In the genomic region with DNA sequence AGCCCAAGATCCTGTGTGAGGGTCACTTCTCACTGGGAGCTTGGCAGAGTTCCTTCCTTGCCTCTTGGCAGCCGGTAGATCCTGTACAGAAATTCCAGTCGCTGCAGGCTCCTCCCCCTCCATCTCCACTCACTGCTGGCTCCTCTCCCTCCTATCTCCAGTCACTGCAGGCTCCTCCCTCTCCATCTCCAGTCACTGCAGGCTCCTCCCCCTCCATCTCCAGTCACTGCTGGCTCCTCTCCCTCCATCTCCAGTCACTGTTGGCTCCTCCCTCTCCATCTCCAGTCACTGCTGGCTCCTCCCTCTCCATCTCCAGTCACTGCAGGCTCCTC, we compare ENCODE assay signal across 9 mouse cellular contexts. TPM values are rescaled to one million over a fixed set of nuclear protein-coding genes. Genes with fewer than 3 reads are reported as not detected.
DNase-seq lines count a peak whose midpoint lies in the region; ATAC-seq and TF ChIP-seq lines count a peak whose summit lies in the region.
"Had no signal": no experiment of that assay in that cellular context is flagged by ENCODE, and none has a peak within 500 bp of the region (broad histone marks: within the 10 kb centered on the region; RNA-seq: fewer than 3 reads in every experiment).

No protein-coding gene starts in this region.

- no peaks in the 10 kb centered on the region for H3K9me3 ChIP-seq in heart, embryonic 13.5 days
- H3K9me3 ChIP-seq: liver, embryonic 15.5 days had no signal

- intact Hi-C loops in heart, postnatal 14 days (cut with DNase I): no loop called here

- H3K4me1 ChIP-seq in heart, embryonic 13.5 days: peaks cover 7% of the 10 kb centered on the region
- no peaks in the 10 kb centered on the region for H3K4me1 ChIP-seq in kidney, adult 2 months (ENCODE audit: control insufficient read depth, insufficient read depth, low read length)
- H3K4me1 ChIP-seq: liver, embryonic 15.5 days had no signal

- H3K4me2 ChIP-seq in heart, embryonic 13.5 days: peak overlapping the region; percentile 49
- H3K4me2 ChIP-seq: liver, embryonic 15.5 days had no signal

- no peaks in the 10 kb centered on the region for H3K36me3 ChIP-seq in heart, embryonic 13.5 days
- no peaks in the 10 kb centered on the region for H3K36me3 ChIP-seq in kidney, adult 2 months (ENCODE audit: control insufficient read depth, insufficient read depth, low read length)
- H3K36me3 ChIP-seq: liver, embryonic 15.5 days had no signal

- no peak overlapping the region for H3K4me3 ChIP-seq in heart, embryonic 13.5 days
- no peak overlapping the region for H3K4me3 ChIP-seq in kidney, adult 2 months (ENCODE audit: insufficient read depth, low read depth, low read length)
- H3K4me3 ChIP-seq: liver, embryonic 15.5 days had no signal

- no peak for TF ChIP-seq CTCF in kidney, adult 2 months (conservative IDR thresholded peaks at IDR 0.05; ENCODE audit: insufficient read depth, insufficient read length, low read depth, low read length)

- no peak for ATAC-seq in heart, embryonic 13.5 days (ENCODE audit: extremely low read depth, insufficient number of reproducible peaks, low FRiP score, low TSS enrichment)
- peak; percentile 54; the same call in 1 of the 2 replicates for ATAC-seq in megakaryocyte progenitor cell, adult 5-6 weeks (replicated peaks; ENCODE audit: poor library complexity)

- peak overlapping the region; percentile 63; the same call in 1 of the 2 replicates for H3K9ac ChIP-seq in heart, embryonic 13.5 days
- H3K9ac ChIP-seq: liver, embryonic 15.5 days had no signal

- H3K27ac ChIP-seq in heart, embryonic 13.5 days (replicated peaks): no peak overlapping the region
- H3K27ac ChIP-seq in kidney, adult 2 months (ENCODE audit: insufficient read depth, low read depth, low read length): no peak overlapping the region
- H3K27ac ChIP-seq: liver, embryonic 15.5 days had no signal

- DNase-seq in heart, postnatal 14 days: no peak
- DNase-seq in embryo, embryonic 10 days (ENCODE audit: low spot score): peak; percentile 76
- DNase-seq in kidney, adult 2 months: peak; percentile 44
- DNase-seq in testis, postnatal 10 days (ENCODE audit: low spot score): no peak
- no peak for DNase-seq in c-Kit-positive CD71-positive TER-119-positive erythroid progenitor cells, embryonic 14.5 days (ENCODE audit: low spot score)
- no peak for DNase-seq in B cell, adult 2 months

- WGBS in heart, embryonic 13.5 days: 0% methylated on average over 2 of the region's 2 CpGs
- WGBS in kidney, adult 2 months: 0% methylated on average over 2 of the region's 2 CpGs

- no peak for TF ChIP-seq POLR2A in kidney, adult 2 months (IDR thresholded peaks at IDR 0.05; ENCODE audit: low read depth, low read length)

- peaks cover 27% of the 10 kb centered on the region for H3K27me3 ChIP-seq in heart, embryonic 13.5 days (replicated peaks)
- no peaks in the 10 kb centered on the region for H3K27me3 ChIP-seq in kidney, adult 2 months (replicated peaks; ENCODE audit: control insufficient read depth, insufficient read depth, low read length)
- H3K27me3 ChIP-seq: liver, embryonic 15.5 days had no signal

RNA-seq across cellular contexts. Expression of gene Syt13, which starts 31.0 kb away (rescaled TPM):
- polyA plus RNA-seq in heart, embryonic 13.5 days (2015; fragmentation: Nextera tagmentation; extraction: Ambion mirVana): 0.68 and 0.99 TPM in 2 replicates
- under 1 TPM; 0.36 to 0.95 TPM for total RNA-seq in heart, postnatal 14 days (2021)
- 1.6 and 2.0 TPM in 2 replicates for polyA plus RNA-seq in kidney, adult 2 months (2012; rRNA removed)
- not detected in 2 replicates for total RNA-seq in megakaryocyte progenitor cell, adult 5-6 weeks (2015)
- total RNA-seq in megakaryocyte progenitor cell, adult 5-6 weeks (2017): not detected in 2 replicates

Comparison
In these comparisons a context has a peak if more than half of its experiments do, and no peak if none do; other contexts are left out.
1. DNase-seq: peak in embryo, embryonic 10 days (single experiment) and kidney, adult 2 months (single experiment); none in heart, postnatal 14 days (0 of 2), testis, postnatal 10 days (single experiment), c-Kit-positive CD71-positive TER-119-positive erythroid progenitor cells, embryonic 14.5 days (single experiment) and B cell, adult 2 months (0 of 2).